Mouse (Mus musculus) hindbrain, embryonic 15.5 days (tissue): ENCODE results near the gene Gm9817. TPM values are rescaled to one million over a fixed set of nuclear protein-coding genes. Genes with fewer than 3 reads are reported as not detected.

Experiments used
- ATAC-seq: fragments of 200-750 bp; cut with Nextera tagmentation; 2 replicates; pipeline ENCODE4 v1.8.0; 2017; ENCODE audit warnings: low read depth, moderate number of reproducible peaks, moderate TSS enrichment; ENCODE audit not compliant: low FRiP score
- H3K27ac ChIP-seq: fragments of 300-500 bp; sonication (generic); replicated peaks from 2 replicates; pipeline ENCODE4 v1.5.1; 2015; ENCODE audit warnings: mild to moderate bottlenecking, inconsistent platforms
- H3K27me3 ChIP-seq: fragments of 300-500 bp; sonication (generic); 2 replicates; pipeline ENCODE4 v1.6.1; 2015; ENCODE audit warnings: control low read depth, inconsistent platforms
- H3K36me3 ChIP-seq: fragments of 300-500 bp; sonication (generic); 2 replicates; pipeline ENCODE4 v1.6.1; 2015; ENCODE audit warnings: control low read depth, inconsistent platforms
- H3K4me1 ChIP-seq: fragments of 300-500 bp; sonication (generic); replicated peaks from 2 replicates; pipeline ENCODE4 v1.6.1; 2015; ENCODE audit warnings: control low read depth, inconsistent platforms
- H3K4me2 ChIP-seq: fragments of 300-500 bp; sonication (generic); 2 replicates; pipeline ENCODE4 v1.6.1; 2015; ENCODE audit warnings: moderate library complexity, mild to moderate bottlenecking, inconsistent platforms
- H3K4me3 ChIP-seq: fragments of 300-500 bp; sonication (generic); 2 replicates; pipeline ENCODE4 v1.5.1; 2015; ENCODE audit warnings: mild to moderate bottlenecking, inconsistent platforms
- H3K9ac ChIP-seq: fragments of 300-500 bp; sonication (generic); 2 replicates; pipeline ENCODE4 v1.6.1; 2015; ENCODE audit warnings: inconsistent platforms
- H3K9me3 ChIP-seq: fragments of 300-500 bp; sonication (generic); 2 replicates; pipeline ENCODE4 v1.6.1; 2016; ENCODE audit warnings: control low read depth, inconsistent platforms
- WGBS: fragments of 180-500 bp; shearing (Covaris S2); methylation state at CpG from one replicate; pipeline ENCODE4 v1.1.7; 2015; 5-methylcytosine and 5-hydroxymethylcytosine counted together
- polyA plus RNA-seq: library from polyadenylated mRNA; unstranded; fragments of >200 nt; fragmentation: Nextera tagmentation; extraction: Ambion mirVana; gene quantifications from 2 replicates; pipeline ENCODE4 v1.2.1, GENCODE M21; 2015

The Gm9817 gene
- polyA plus RNA-seq, 1 experiment from 2014 or later, result 0.09 TPM

- Histone ChIP-seq H3K9me3 (no peaks in the 10 kb centered on the region), H3K4me1 (no peaks in the 10 kb centered on the region), H3K36me3 (no peaks in the 10 kb centered on the region), H3K4me3 (no peak overlapping the region), H3K4me2 (no peak overlapping the region), H3K27me3 (no peaks in the 10 kb centered on the region), H3K9ac (no peak overlapping the region), H3K27ac (no peak overlapping the region)
- ATAC-seq, result no peak
- WGBS, result 85% methylated on average over 9 of the region's 9 CpGs
Measured at GRCm38 (mm10) chr13:45095028-45095427, 16.5 kb downstream of the Gm9817 start.

DNA sequence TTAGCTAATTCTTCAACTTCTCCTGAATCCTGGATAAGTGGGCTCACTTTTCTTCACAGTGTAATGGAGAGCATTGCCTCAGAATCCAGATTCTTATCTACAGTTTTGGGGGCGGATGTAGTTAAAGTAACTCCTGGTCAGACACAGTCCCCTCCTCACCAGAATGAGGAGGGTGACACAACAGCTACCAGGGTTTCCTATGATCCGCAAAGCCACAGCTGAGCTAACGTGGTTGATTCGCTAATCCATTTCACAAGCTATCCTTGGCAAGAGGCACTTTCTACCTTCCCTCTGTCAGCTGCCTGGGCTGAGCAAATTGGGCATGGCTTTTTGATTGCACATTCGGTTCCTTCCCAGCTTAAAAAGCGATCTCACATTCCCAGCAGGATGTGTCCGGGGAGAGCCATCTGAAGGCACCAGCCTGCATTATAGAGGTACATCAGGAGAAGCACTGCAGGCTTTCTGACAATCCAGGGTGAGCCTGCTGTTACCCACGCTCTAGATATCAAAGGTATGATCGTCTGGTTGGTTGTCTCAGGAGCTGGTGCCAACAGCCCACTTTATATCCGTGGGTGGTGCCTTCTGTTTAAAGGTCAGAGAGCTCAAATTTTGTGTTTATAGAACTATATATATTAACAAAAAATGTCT lies 21.2 kb downstream of the Gm9817 start:
- Histone ChIP-seq H3K27ac (no peak overlapping the region), H3K36me3 (no peaks in the 10 kb centered on the region), H3K4me3 (no peak overlapping the region), H3K27me3 (no peaks in the 10 kb centered on the region), H3K9me3 (no peaks in the 10 kb centered on the region), H3K9ac (no peak overlapping the region), H3K4me1 (no peaks in the 10 kb centered on the region), H3K4me2 (no peak overlapping the region)
- WGBS, result 66% methylated on average over 10 of the region's 10 CpGs
- ATAC-seq, result no peak

DNA sequence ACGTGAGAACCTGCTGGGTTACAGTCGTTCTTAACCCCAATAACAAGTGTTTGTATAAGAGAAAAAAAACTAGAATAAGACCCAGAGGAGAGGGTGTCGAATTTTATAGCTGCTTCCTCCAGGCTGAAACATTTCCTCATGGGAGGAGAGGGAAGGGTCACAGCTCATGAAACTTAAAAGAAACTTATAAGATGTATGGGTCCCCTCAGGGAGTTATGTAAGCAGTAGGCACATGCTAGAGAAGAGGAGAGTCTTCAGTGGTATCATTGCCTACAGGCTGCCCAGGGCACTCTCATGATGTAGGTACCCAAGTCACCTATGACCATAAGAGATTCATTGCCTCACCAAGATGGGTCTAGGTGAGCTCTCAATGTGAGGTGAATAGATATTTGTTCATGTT lies 28.0 kb downstream of the Gm9817 start:
- no peak overlapping the region for H3K4me2 ChIP-seq
- no peak overlapping the region for H3K4me3 ChIP-seq
- 80% methylated on average over 3 of the region's 3 CpGs for WGBS
- no peaks in the 10 kb centered on the region for H3K9me3 ChIP-seq
- H3K9ac ChIP-seq, result no peak overlapping the region
- no peaks in the 10 kb centered on the region for H3K27me3 ChIP-seq
- no peak overlapping the region for H3K27ac ChIP-seq
- ATAC-seq, result no peak
- H3K36me3 ChIP-seq, result no peaks in the 10 kb centered on the region
- H3K4me1 ChIP-seq, result no peaks in the 10 kb centered on the region

DNA sequence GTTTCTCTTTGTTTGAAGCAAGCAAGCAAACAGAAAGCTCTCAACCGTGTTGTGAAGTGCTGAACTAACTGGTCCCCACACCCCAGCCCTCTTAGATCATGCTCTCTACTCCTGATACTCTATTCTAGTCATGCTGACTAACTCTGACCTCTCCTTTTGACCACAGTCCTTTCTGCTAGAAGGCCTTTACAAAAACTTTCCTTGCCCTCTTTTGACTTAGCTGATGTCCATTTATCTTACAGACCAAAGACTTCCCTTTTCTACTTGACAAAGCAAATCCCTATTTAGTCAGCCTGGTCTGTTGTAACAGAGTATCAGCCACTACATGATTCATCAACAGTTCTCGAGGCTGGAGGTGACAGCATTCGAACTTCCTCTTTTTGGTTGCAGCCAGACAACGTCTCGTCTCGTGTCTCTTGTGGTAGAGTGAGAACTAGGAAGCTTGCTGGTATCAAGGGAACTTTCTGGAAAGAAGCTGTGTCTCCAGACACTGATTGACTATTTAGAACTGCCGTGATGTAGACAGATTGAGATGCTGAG lies 30.4 kb downstream of the Gm9817 start:
- WGBS, result 42% methylated on average over 7 of the region's 7 CpGs
- no peak for ATAC-seq
- no peak overlapping the region for H3K9ac ChIP-seq
- no peaks in the 10 kb centered on the region for H3K4me1 ChIP-seq
- no peak overlapping the region for H3K4me3 ChIP-seq
- H3K36me3 ChIP-seq, result no peaks in the 10 kb centered on the region
- no peak overlapping the region for H3K4me2 ChIP-seq
- no peaks in the 10 kb centered on the region for H3K9me3 ChIP-seq
- no peaks in the 10 kb centered on the region for H3K27me3 ChIP-seq
- no peak overlapping the region for H3K27ac ChIP-seq

DNA sequence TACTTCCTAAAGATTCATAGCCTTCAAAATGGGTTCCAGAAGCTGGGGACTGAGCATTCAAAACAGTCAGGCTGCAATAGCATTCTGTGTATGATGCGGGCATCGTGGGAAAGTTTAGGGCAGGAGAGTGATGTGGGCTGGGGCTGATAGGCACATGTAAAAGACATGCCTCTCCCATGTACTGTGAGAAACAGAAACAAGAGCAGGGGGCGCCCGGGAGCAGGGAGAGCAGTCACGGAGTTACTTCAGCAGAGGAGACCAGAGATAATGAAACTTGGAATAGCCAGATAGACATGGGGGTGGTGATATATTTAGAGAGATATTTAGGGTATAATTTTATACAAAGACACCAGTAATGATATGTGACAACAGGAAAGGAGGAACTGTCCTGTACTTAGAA lies 39.9 kb downstream of the Gm9817 start:
- H3K9me3 ChIP-seq, result no peaks in the 10 kb centered on the region
- no peaks in the 10 kb centered on the region for H3K36me3 ChIP-seq
- 94% methylated on average over 5 of the region's 5 CpGs for WGBS

GRCm38 (mm10) chr13:45118822-45119221 lies 40.3 kb downstream of the Gm9817 start:
- no peak overlapping the region for H3K9ac ChIP-seq
- no peaks in the 10 kb centered on the region for H3K4me1 ChIP-seq
- no peaks in the 10 kb centered on the region for H3K36me3 ChIP-seq
- H3K4me3 ChIP-seq, result no peak overlapping the region
- ATAC-seq, result no peak
- 80% methylated on average over 3 of the region's 3 CpGs for WGBS
- H3K27ac ChIP-seq, result no peak overlapping the region
- H3K27me3 ChIP-seq, result no peaks in the 10 kb centered on the region
- no peaks in the 10 kb centered on the region for H3K9me3 ChIP-seq
- H3K4me2 ChIP-seq, result no peak overlapping the region

More for the DNA sequence above, 39.9 kb downstream of the Gm9817 start:
- H3K9ac ChIP-seq, result no peak overlapping the region
- H3K4me1 ChIP-seq, result no peaks in the 10 kb centered on the region
- H3K27ac ChIP-seq, result no peak overlapping the region
- H3K27me3 ChIP-seq, result no peaks in the 10 kb centered on the region
- H3K4me2 ChIP-seq, result no peak overlapping the region
- no peak for ATAC-seq
- no peak overlapping the region for H3K4me3 ChIP-seq

Other genes starting within 250 kb of the Gm9817 start
- gene Dtnbp1, start 76.5 kb upstream of the Gm9817 start, polyA plus RNA-seq, result 132 and 140 TPM in 2 replicates